Mouse (Mus musculus): Measurements from ENCODE around the gene Lilrb4a. TPM values are rescaled to one million over a fixed set of nuclear protein-coding genes. Genes with fewer than 3 reads are reported as not detected.
"Not testable (repeated sequence)": the region's sequence is repeated elsewhere in the genome, so short reads cannot be mapped to it uniquely, and the experiment has no call there.

The Lilrb4a gene
- polyA plus RNA-seq (2015; fragmentation: Nextera tagmentation; extraction: Ambion mirVana), result 3.0 and 5.3 TPM in 2 replicates

- not testable (repeated sequence) for H3K36me3 ChIP-seq (ENCODE audit: insufficient read depth, low read length); H3K4me3 ChIP-seq (replicated peaks; ENCODE audit: low read depth, low read length); H3K4me2 ChIP-seq (ENCODE audit: low read length); DNase-seq (ENCODE audit: low spot score); H3K27ac ChIP-seq; H3K4me1 ChIP-seq (replicated peaks; ENCODE audit: insufficient read depth, low read length); H3K9ac ChIP-seq (ENCODE audit: low read depth, low read length); H3K27me3 ChIP-seq (ENCODE audit: insufficient read depth, low read length); ATAC-seq (replicated peaks; ENCODE audit: low FRiP score, low read depth); H3K9me3 ChIP-seq (replicated peaks; ENCODE audit: low read length)
- no CpG with 5 or more reads among the region's 2 CpGs for WGBS
Measured at GRCm38 (mm10) chr10:51490691-51491090, at the start of gene Lilrb4a. Lilrb4a (plus strand) TSS chr10:51490956.

GRCm38 (mm10) chr10:51451610-51452009 is 39.1 kb upstream of the Lilrb4a start:
- Histone ChIP-seq H3K27ac (no peak overlapping the region), H3K4me3 (replicated peaks; ENCODE audit: low read depth, low read length) (no peak overlapping the region), H3K27me3 (ENCODE audit: insufficient read depth, low read length) (no peaks in the 10 kb centered on the region), H3K9ac (ENCODE audit: low read depth, low read length) (no peak overlapping the region), H3K4me2 (ENCODE audit: low read length) (no peak overlapping the region), H3K4me1 (replicated peaks; ENCODE audit: insufficient read depth, low read length) (no peaks in the 10 kb centered on the region), H3K36me3 (ENCODE audit: insufficient read depth, low read length) (no peaks in the 10 kb centered on the region), H3K9me3 (replicated peaks; ENCODE audit: low read length) (no peaks in the 10 kb centered on the region)
- ATAC-seq (replicated peaks; ENCODE audit: low FRiP score, low read depth) (no peak; the same call in 1 of the 2 replicates), DNase-seq (ENCODE audit: low spot score) (no peak)
- no peak for TF ChIP-seq CTCF (IDR thresholded peaks at IDR 0.05; ENCODE audit: low read depth)
- WGBS, result 81% methylated on average over 4 of the region's 4 CpGs

- H3K27me3 ChIP-seq (ENCODE audit: insufficient read depth, low read length), result no peaks in the 10 kb centered on the region
- H3K4me3 ChIP-seq (replicated peaks; ENCODE audit: low read depth, low read length), result no peak overlapping the region
- no peak overlapping the region for H3K4me2 ChIP-seq (ENCODE audit: low read length)
- no peaks in the 10 kb centered on the region for H3K9me3 ChIP-seq (replicated peaks; ENCODE audit: low read length)
- peak; percentile 5 for DNase-seq (ENCODE audit: low spot score)
- H3K27ac ChIP-seq, result no peak overlapping the region
- H3K36me3 ChIP-seq (ENCODE audit: insufficient read depth, low read length), result no peaks in the 10 kb centered on the region
- WGBS, result 66% methylated on average over 1 of the region's 1 CpGs
- TF ChIP-seq CTCF (IDR thresholded peaks at IDR 0.05; ENCODE audit: low read depth), result no peak
- H3K4me1 ChIP-seq (replicated peaks; ENCODE audit: insufficient read depth, low read length), result no peaks in the 10 kb centered on the region
- H3K9ac ChIP-seq (ENCODE audit: low read depth, low read length), result no peak overlapping the region
- ATAC-seq (replicated peaks; ENCODE audit: low FRiP score, low read depth), result no peak
Measured at GRCm38 (mm10) chr10:51453616-51454298, 37.0 kb upstream of the Lilrb4a start.

GRCm38 (mm10) chr10:51454365-51454764 is 36.4 kb upstream of the Lilrb4a start:
- Histone ChIP-seq H3K4me2 (ENCODE audit: low read length) (no peak overlapping the region), H3K4me3 (replicated peaks; ENCODE audit: low read depth, low read length) (no peak overlapping the region), H3K27me3 (ENCODE audit: insufficient read depth, low read length) (no peaks in the 10 kb centered on the region), H3K36me3 (ENCODE audit: insufficient read depth, low read length) (no peaks in the 10 kb centered on the region), H3K9me3 (replicated peaks; ENCODE audit: low read length) (no peaks in the 10 kb centered on the region), H3K9ac (ENCODE audit: low read depth, low read length) (no peak overlapping the region), H3K27ac (no peak overlapping the region), H3K4me1 (replicated peaks; ENCODE audit: insufficient read depth, low read length) (no peaks in the 10 kb centered on the region)
- ATAC-seq (replicated peaks; ENCODE audit: low FRiP score, low read depth) (no peak), DNase-seq (ENCODE audit: low spot score) (no peak)
- 43% methylated on average over 1 of the region's 1 CpGs for WGBS
- no peak for TF ChIP-seq CTCF (IDR thresholded peaks at IDR 0.05; ENCODE audit: low read depth)

- no peaks in the 10 kb centered on the region for H3K9me3 ChIP-seq (replicated peaks; ENCODE audit: low read length)
- H3K4me3 ChIP-seq (replicated peaks; ENCODE audit: low read depth, low read length), result no peak overlapping the region
- no peaks in the 10 kb centered on the region for H3K4me1 ChIP-seq (replicated peaks; ENCODE audit: insufficient read depth, low read length)
- no peak for TF ChIP-seq CTCF (IDR thresholded peaks at IDR 0.05; ENCODE audit: low read depth)
- no peaks in the 10 kb centered on the region for H3K36me3 ChIP-seq (ENCODE audit: insufficient read depth, low read length)
- no peak overlapping the region for H3K9ac ChIP-seq (ENCODE audit: low read depth, low read length)
- no peaks in the 10 kb centered on the region for H3K27me3 ChIP-seq (ENCODE audit: insufficient read depth, low read length)
- H3K27ac ChIP-seq, result no peak overlapping the region
- ATAC-seq (replicated peaks; ENCODE audit: low FRiP score, low read depth), result no peak
- DNase-seq (ENCODE audit: low spot score), result no peak
- no peak overlapping the region for H3K4me2 ChIP-seq (ENCODE audit: low read length)
- WGBS, result 67% methylated on average over 1 of the region's 1 CpGs
Measured at GRCm38 (mm10) chr10:51455762-51456161, 35.0 kb upstream of the Lilrb4a start.

- TF ChIP-seq CTCF (IDR thresholded peaks at IDR 0.05; ENCODE audit: low read depth), result no peak
- no peak overlapping the region for H3K27ac ChIP-seq
- DNase-seq (ENCODE audit: low spot score) (no peak), ATAC-seq (replicated peaks; ENCODE audit: low FRiP score, low read depth) (no peak)
- no peak overlapping the region for H3K4me2 ChIP-seq (ENCODE audit: low read length)
- no peaks in the 10 kb centered on the region for H3K27me3 ChIP-seq (ENCODE audit: insufficient read depth, low read length)
- no peak overlapping the region for H3K4me3 ChIP-seq (replicated peaks; ENCODE audit: low read depth, low read length)
- WGBS, result 81% methylated on average over 4 of the region's 4 CpGs
- no peak overlapping the region for H3K9ac ChIP-seq (ENCODE audit: low read depth, low read length)
- no peaks in the 10 kb centered on the region for H3K9me3 ChIP-seq (replicated peaks; ENCODE audit: low read length)
- no peaks in the 10 kb centered on the region for H3K36me3 ChIP-seq (ENCODE audit: insufficient read depth, low read length)
- no peaks in the 10 kb centered on the region for H3K4me1 ChIP-seq (replicated peaks; ENCODE audit: insufficient read depth, low read length)
Measured at GRCm38 (mm10) chr10:51456369-51456768, 34.4 kb upstream of the Lilrb4a start.

- not testable (repeated sequence) for H3K27ac ChIP-seq; H3K4me1 ChIP-seq (replicated peaks; ENCODE audit: insufficient read depth, low read length); H3K36me3 ChIP-seq (ENCODE audit: insufficient read depth, low read length); DNase-seq (ENCODE audit: low spot score); H3K4me2 ChIP-seq (ENCODE audit: low read length); H3K9me3 ChIP-seq (replicated peaks; ENCODE audit: low read length); H3K4me3 ChIP-seq (replicated peaks; ENCODE audit: low read depth, low read length); H3K9ac ChIP-seq (ENCODE audit: low read depth, low read length); H3K27me3 ChIP-seq (ENCODE audit: insufficient read depth, low read length); ATAC-seq (replicated peaks; ENCODE audit: low FRiP score, low read depth)
- WGBS, result 59% methylated on average over 4 of the region's 4 CpGs
Measured at GRCm38 (mm10) chr10:51463800-51464199, 27.0 kb upstream of the Lilrb4a start.

GRCm38 (mm10) chr10:51480397-51480796 is 10.4 kb upstream of the Lilrb4a start, which contains the start of the genes Gm49339 and Lilr4b:
Gm49339 (plus strand) TSS chr10:51480612.
Lilr4b (plus strand) TSS chr10:51480632.
- not testable (repeated sequence) for H3K9ac ChIP-seq (ENCODE audit: low read depth, low read length); H3K4me3 ChIP-seq (replicated peaks; ENCODE audit: low read depth, low read length); H3K36me3 ChIP-seq (ENCODE audit: insufficient read depth, low read length); H3K4me2 ChIP-seq (ENCODE audit: low read length); H3K4me1 ChIP-seq (replicated peaks; ENCODE audit: insufficient read depth, low read length); H3K27me3 ChIP-seq (ENCODE audit: insufficient read depth, low read length); H3K9me3 ChIP-seq (replicated peaks; ENCODE audit: low read length); ATAC-seq (replicated peaks; ENCODE audit: low FRiP score, low read depth); DNase-seq (ENCODE audit: low spot score); H3K27ac ChIP-seq
- WGBS, result 94% methylated on average over 1 of the region's 3 CpGs
